Mouse (Mus musculus) cerebellum, adult 2 months (tissue): ENCODE measurements at regions not wholly inside any gene's neighbourhood (a gene's known extent, or its start where the extent isn't known, plus 50 kb on each side); places are given as distances from the start of the nearest gene placed in this dataset.
A peak's percentile ranks its signal among the peaks of the same experiment; 100 is the strongest.

Experiments used
- DNase-seq, 2 experiments: peaks; one replicate each; pipeline ENCODE4 v3.0.0; 2021
- H3K27ac ChIP-seq: fragments of 200-500 bp; 2 replicates; pipeline ENCODE4 v1.5.1; 2012; ENCODE audit warnings: low read length, control low read depth, inconsistent platforms; ENCODE audit not compliant: insufficient read depth
- H3K27me3 ChIP-seq: fragments of 200-500 bp; 2 replicates; pipeline ENCODE4 v1.6.1; 2012; ENCODE audit warnings: inconsistent platforms, mild to moderate bottlenecking, low read length, moderate library complexity; ENCODE audit not compliant: control insufficient read depth, insufficient read depth
- H3K4me1 ChIP-seq: fragments of 200-500 bp; 2 replicates; pipeline ENCODE4 v1.6.1; 2011; ENCODE audit warnings: low read length; ENCODE audit not compliant: control insufficient read depth, insufficient read depth
- H3K4me3 ChIP-seq: fragments of 200-500 bp; replicated peaks from 2 replicates; pipeline ENCODE3; 2011; ENCODE audit warnings: mild to moderate bottlenecking, low read depth, low read length, control low read depth; ENCODE audit not compliant: insufficient read depth
- CTCF ChIP-seq: fragments of 200-500 bp; IDR thresholded peaks from 2 replicates; pipeline ENCODE4 v1.5.1; 2011; ENCODE audit warnings: low read depth, mild to moderate bottlenecking, control low read depth, low read length, moderate library complexity, borderline replicate concordance; ENCODE audit not compliant: insufficient read depth
- POLR2A ChIP-seq: fragments of 200-500 bp; IDR thresholded peaks from 2 replicates; pipeline ENCODE4 v1.6.1; 2011; ENCODE audit warnings: low read length, control low read depth, borderline replicate concordance; ENCODE audit not compliant: insufficient read depth
- WGBS: fragments of 180-500 bp; shearing (Covaris S2); methylation state at CpG from one replicate; pipeline ENCODE4 v1.1.7; 2018; 5-methylcytosine and 5-hydroxymethylcytosine counted together

DNA sequence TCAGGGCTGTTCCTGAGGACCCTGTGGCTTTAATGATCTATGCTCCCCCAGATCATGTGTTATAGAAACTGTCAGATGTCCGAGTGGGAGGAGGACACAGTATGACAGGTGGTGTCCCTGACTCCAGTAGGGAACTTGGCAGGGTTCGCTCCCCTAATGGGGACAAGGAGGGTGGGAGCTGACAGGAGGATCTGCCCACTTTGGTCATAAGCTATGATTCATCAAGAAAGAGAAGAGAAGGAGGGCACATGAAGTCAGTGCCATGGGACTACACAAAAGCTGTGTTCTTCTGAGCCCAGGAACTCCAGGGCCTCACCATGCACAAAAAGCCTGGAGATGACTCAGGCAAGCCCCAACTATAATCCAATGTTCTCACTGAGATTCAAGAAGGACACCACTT lies 162.2 kb upstream of the Brinp1 start:
- peak; percentile 68 to 90 for DNase-seq
- Histone ChIP-seq H3K27ac (no peak overlapping the region), H3K4me1 (peaks cover 14% of the 10 kb centered on the region; the same call in 1 of the 2 replicates), H3K4me3 (no peak overlapping the region), H3K27me3 (no peaks in the 10 kb centered on the region)
- WGBS = 11% methylated on average over 2 of the region's 2 CpGs
- TF ChIP-seq CTCF (no peak), POLR2A (no peak)

DNA sequence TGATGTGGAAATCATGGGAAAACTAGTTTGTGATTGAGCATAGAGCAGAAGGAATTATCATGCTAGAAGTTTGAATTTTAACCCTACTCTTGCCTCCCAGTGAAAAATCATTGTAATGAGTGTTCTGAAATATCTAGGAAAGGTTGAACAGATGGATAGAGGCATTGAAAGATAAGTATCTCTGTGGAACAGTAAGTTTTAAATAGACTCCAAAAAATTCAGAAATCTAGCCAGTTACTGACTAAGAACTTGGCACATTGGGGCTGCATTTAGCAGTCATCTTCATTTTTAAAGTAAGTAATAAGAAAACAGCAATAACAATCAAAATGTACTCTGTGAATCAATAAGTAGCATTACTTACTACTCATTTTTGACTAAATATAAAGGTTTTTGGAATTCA lies 151.0 kb upstream of the Brinp1 start:
- H3K4me3 ChIP-seq = no peak overlapping the region
- H3K4me1 ChIP-seq = no peaks in the 10 kb centered on the region
- TF ChIP-seq CTCF (no peak), POLR2A (no peak)
- no peak overlapping the region for H3K27ac ChIP-seq
- DNase-seq = no peak
- no peaks in the 10 kb centered on the region for H3K27me3 ChIP-seq

DNA sequence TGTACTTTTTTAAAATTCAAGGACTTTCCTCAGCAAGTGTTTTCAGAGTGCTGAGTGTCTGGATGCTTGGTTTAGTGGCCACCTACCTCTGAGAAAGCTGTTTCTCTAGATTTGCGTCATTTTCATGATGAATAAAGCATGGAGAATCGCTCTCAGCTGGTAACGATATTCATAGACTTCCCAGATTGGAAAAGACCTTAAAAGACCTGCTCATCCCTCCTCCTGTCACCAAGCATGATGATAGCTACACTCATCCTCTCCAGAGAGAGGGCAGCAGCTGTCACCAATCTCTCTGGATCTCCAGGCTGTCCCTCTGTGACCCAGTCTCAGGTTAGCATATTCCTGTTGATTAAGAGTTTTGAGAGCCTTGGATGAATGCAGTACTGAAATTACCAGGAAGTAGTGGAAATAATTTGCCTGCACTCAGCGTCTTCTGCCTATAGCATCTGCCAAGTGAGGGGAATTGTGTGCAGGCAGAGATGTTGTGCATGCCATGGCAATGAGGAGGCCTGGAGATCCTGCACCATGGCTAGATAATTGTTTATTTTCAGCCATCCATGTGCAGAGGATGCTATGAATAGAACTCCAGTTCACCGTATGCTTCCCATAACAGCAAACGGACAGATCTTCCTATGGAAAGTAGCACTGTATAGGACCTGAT lies 141.7 kb upstream of the Brinp1 start:
- DNase-seq = peak in 1 of 2 experiments; percentile 14
- H3K27ac ChIP-seq = no peak overlapping the region
- TF ChIP-seq POLR2A = no peak
- TF ChIP-seq CTCF = no peak
- H3K4me1 ChIP-seq = no peaks in the 10 kb centered on the region; the same call in 1 of the 2 replicates
- 40% methylated on average over 6 of the region's 6 CpGs for WGBS
- no peak overlapping the region for H3K4me3 ChIP-seq
- no peaks in the 10 kb centered on the region for H3K27me3 ChIP-seq

DNA sequence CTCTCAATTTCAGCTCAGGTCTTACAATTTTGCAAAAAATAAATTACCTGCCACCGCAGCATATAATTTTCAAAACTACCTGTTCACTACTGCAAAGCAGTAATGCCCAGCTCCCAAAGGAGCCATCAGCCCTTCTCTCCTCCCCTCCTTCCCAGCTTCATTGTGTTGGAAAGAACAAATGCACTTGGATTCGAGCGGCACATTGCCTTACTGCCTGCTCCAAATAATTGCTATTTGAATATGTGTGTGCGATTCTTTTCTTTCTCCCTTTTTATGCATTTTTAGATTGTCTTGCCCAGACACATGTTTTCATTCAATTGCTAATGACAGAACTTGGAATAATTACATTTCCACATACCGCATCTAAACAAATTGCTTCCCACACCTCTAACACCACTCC lies 123.9 kb upstream of the Brinp1 start:
- Histone ChIP-seq H3K4me3 (no peak overlapping the region), H3K27ac (no peak overlapping the region), H3K27me3 (no peaks in the 10 kb centered on the region), H3K4me1 (no peaks in the 10 kb centered on the region)
- no peak for DNase-seq
- no peak for TF ChIP-seq POLR2A
- TF ChIP-seq CTCF = no peak
- 90% methylated on average over 5 of the region's 5 CpGs for WGBS

DNA sequence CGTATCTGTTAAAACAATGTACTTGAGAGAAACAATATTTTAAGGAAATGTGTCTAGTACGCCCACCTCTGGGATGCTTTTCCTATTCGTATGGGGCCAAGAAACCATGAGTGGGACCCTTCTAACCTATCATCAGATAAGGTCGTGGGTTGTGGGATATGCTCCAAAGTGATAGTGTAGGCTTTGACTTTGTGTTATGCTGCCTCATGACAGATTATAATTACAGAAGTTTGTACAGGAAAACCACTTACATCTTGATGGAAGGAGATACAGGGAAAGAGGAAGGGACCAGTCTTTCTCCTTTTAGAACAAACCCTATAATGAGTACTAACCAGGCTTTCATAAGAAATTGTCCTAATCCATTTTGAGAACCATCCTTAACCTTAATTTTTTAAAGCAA lies 123.1 kb upstream of the Brinp1 start:
- Histone ChIP-seq H3K4me1 (no peaks in the 10 kb centered on the region), H3K27me3 (no peaks in the 10 kb centered on the region), H3K27ac (no peak overlapping the region), H3K4me3 (no peak overlapping the region)
- DNase-seq = no peak
- WGBS = 82% methylated on average over 4 of the region's 4 CpGs
- TF ChIP-seq CTCF (no peak), POLR2A (no peak)

DNA sequence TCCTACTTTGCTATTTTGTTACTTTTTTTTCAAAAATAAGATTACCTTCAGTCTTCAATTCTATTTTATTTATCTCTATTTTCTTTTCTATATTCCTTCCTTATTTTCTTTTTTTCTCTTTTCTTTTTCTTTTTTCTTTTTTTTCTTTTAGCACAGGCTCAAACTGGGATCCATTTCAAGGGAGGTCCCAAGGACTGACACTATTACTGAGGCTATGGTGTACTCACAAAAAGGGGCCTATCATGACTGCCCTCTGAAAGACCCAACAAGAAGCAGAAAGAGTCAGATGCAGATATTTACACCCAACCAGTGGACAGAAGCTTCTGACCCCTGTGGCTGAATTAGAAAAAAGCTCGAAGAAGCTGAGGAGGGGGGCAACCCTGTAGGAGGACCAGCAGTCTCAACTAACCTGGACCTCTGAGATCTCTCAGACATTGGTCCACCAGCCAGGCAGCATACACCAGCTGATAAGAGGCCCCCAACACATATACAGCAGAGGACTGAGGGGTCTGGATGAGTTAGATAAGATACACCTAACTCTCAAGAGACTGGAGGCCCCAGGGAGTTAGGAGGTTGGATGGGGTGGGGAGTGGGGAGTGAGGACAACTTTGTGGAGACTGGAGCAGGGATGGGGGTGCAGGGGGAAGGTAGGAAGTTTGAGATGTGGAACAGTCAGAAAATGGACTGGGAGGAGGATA lies 85.6 kb upstream of the Brinp1 start:
- H3K27me3 ChIP-seq = no peaks in the 10 kb centered on the region
- H3K27ac ChIP-seq = no peak overlapping the region
- TF ChIP-seq POLR2A (no peak), CTCF (no peak)
- H3K4me1 ChIP-seq = no peaks in the 10 kb centered on the region
- DNase-seq = no peak
- 58% methylated on average over 1 of the region's 1 CpGs for WGBS
- H3K4me3 ChIP-seq = no peak overlapping the region

DNA sequence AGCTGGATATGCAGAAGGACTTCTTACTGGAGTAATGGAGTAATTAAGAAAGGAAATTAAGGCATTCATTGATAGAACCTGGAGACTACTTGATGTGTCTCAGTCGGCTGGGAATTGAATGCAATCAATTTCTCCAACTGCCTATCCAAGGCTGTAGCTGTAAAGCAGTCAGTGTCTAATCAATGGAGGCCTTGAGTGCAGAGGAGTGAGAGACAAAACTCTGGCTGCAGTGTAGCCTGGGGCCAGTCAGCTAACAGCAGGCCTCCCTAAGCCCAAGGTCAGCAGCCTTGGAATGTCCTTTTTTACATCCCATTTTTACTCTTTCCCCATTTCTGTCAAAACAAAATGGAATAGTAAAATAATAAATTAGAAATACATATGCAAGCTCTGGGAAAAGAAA lies 80.0 kb upstream of the Brinp1 start:
- TF ChIP-seq CTCF (no peak), POLR2A (no peak)
- WGBS = 63% methylated on average over 1 of the region's 1 CpGs
- H3K27ac ChIP-seq = no peak overlapping the region
- no peaks in the 10 kb centered on the region for H3K4me1 ChIP-seq
- no peak for DNase-seq
- no peak overlapping the region for H3K4me3 ChIP-seq
- no peaks in the 10 kb centered on the region for H3K27me3 ChIP-seq

DNA sequence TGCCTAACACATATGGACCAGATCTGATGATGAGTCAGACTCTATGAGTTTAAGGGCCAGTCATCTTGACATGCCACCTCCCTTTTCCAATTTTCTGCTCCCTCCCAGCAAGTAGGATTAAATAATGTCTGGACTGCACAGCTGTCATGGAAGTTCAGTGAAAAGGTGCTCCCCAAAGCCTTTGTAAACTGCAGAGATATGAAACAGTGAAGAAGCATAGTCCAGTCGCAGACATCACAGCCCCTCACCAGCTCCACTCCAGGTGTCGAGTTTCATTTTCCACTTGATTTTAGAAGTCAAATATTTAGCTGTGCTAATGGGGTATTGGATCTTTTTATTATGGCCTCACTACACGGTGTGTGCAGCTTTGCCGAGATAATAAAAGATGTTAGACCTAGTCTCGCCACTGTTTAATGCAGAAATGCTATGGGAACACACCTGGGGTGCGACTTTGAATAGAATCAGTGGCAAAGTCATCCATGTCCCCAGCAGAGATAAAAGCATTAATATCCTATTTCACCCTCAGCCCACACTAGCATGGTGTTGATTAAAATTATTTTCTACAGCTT lies 66.0 kb upstream of the Brinp1 start:
- H3K4me1 ChIP-seq = no peaks in the 10 kb centered on the region
- no peak for TF ChIP-seq CTCF
- no peak for TF ChIP-seq POLR2A
- no peaks in the 10 kb centered on the region for H3K27me3 ChIP-seq
- H3K4me3 ChIP-seq = no peak overlapping the region
- no peak overlapping the region for H3K27ac ChIP-seq
- no peak for DNase-seq
- 66% methylated on average over 6 of the region's 6 CpGs for WGBS
